Mouse (Mus musculus) ES-Bruce4 (cell line): ENCODE results near the gene Abca16.

Experiments
- CTCF ChIP-seq: IDR thresholded peaks from one replicate; pipeline ENCODE4 v1.8.1; 2011; ENCODE audit warnings: low read depth, low read length
- EP300 ChIP-seq: IDR thresholded peaks from 2 replicates; pipeline ENCODE4 v1.6.1; 2011; ENCODE audit warnings: low read depth, low read length; ENCODE audit not compliant: insufficient read depth
- POLR2A ChIP-seq: IDR thresholded peaks from one replicate; pipeline ENCODE4 v1.8.1; 2011; ENCODE audit warnings: low read length; ENCODE audit not compliant: insufficient read depth

DNA sequence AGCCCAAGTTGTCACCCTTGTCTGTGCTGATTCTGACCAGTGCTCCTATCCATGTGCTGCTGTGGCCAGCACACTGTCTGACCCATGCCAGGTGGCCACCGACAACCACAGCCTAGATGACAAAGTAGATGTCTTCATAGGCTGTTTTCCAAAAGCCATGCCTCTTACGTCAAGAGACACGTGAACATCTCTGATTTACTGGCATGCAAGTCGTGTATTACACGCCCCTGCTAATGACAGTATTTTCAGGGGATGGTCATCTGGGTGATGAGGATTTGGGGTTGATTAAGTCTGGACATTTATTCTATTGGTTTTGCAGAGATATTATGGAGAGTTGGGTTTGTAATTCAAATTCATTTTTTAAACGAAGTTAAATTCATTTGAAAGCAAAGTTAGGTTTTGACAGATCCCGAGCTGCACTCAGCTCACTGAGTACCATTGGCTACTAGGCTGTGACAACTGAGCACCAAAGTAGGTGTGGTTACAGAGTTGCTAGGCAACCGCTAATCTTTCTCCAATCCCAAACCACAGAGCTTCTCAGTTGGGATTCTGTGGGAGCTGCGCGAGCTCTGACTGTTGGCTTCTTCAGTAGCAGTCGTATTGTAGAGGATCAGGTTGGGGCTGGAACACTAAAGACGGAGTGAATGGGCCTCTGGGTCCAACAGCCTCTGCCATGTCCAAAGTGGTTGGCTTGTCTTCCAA lies 143.2 kb downstream of the Abca16 start:
- no peak for TF ChIP-seq POLR2A
- no peak for TF ChIP-seq CTCF
- no peak for TF ChIP-seq EP300
